ENCODE assay signal across 8 mouse cellular contexts in genomic region chr5:37240550-37240949, GRCm38 (mm10). TPM values are rescaled to one million over a fixed set of nuclear protein-coding genes. Genes with fewer than 3 reads are reported as not detected.
A peak's percentile ranks its signal among the peaks of the same experiment; 100 is the strongest.
DNase-seq lines count a peak whose midpoint lies in the region; ATAC-seq and TF ChIP-seq lines count a peak whose summit lies in the region.

No protein-coding gene starts in this region.

- H3K27ac ChIP-seq in lung, embryonic 14.5 days (ENCODE audit: low read depth) = no peak overlapping the region
- H3K27ac ChIP-seq in neural tube, embryonic 12.5 days = no peak overlapping the region
- H3K27ac ChIP-seq in forebrain, embryonic 15.5 days (replicated peaks) = no peak overlapping the region

- no peak overlapping the region for H3K4me2 ChIP-seq in lung, embryonic 14.5 days
- H3K4me2 ChIP-seq in neural tube, embryonic 12.5 days (replicated peaks) = peak overlapping the region; percentile 20; the same call in 1 of the 2 replicates
- no peak overlapping the region for H3K4me2 ChIP-seq in forebrain, embryonic 15.5 days (replicated peaks)

- ATAC-seq in lung, embryonic 14.5 days (ENCODE audit: insufficient read depth) = no peak
- no peak for ATAC-seq in neural tube, embryonic 12.5 days (ENCODE audit: low FRiP score, low read depth)
- no peak for ATAC-seq in monocyte, adult 5-6 weeks (replicated peaks; ENCODE audit: insufficient number of reproducible peaks, low FRiP score, low TSS enrichment, poor library complexity, severe bottlenecking)
- ATAC-seq in forebrain, embryonic 15.5 days (replicated peaks) = no peak

- no peaks in the 10 kb centered on the region for H3K4me1 ChIP-seq in lung, embryonic 14.5 days (ENCODE audit: insufficient read depth)
- peaks cover 48% of the 10 kb centered on the region for H3K4me1 ChIP-seq in neural tube, embryonic 12.5 days
- peaks cover 44% of the 10 kb centered on the region for H3K4me1 ChIP-seq in forebrain, embryonic 15.5 days

- DNase-seq in adrenal gland, postnatal 10 days = peak; percentile 62
- DNase-seq in adrenal gland, adult 18-20 months (ENCODE audit: low spot score in 2 of 2) = no peak
- peak; percentile 84 for DNase-seq in lung, embryonic 14.5 days
- DNase-seq in lung, postnatal 10 days = no peak
- peak; percentile 68 for DNase-seq in embryo, embryonic 9.5 days (ENCODE audit: extremely low spot score)

- peaks cover 56% of the 10 kb centered on the region for H3K27me3 ChIP-seq in lung, embryonic 14.5 days (ENCODE audit: insufficient read depth, low read length)
- peaks cover 23% of the 10 kb centered on the region for H3K27me3 ChIP-seq in neural tube, embryonic 12.5 days (replicated peaks)
- peaks cover 30% of the 10 kb centered on the region for H3K27me3 ChIP-seq in forebrain, embryonic 15.5 days

- WGBS in lung, embryonic 14.5 days = 6% methylated on average over 5 of the region's 5 CpGs
- 1% methylated on average over 5 of the region's 5 CpGs for WGBS in neural tube, embryonic 12.5 days
- 10% methylated on average over 5 of the region's 5 CpGs for WGBS in forebrain, embryonic 15.5 days

- TF ChIP-seq CTCF in lung, embryonic 14.5 days (IDR thresholded peaks at IDR 0.05; ENCODE audit: low read depth) = no peak

- H3K9me3 ChIP-seq in lung, embryonic 14.5 days (ENCODE audit: low read depth, low read length) = no peaks in the 10 kb centered on the region
- H3K9me3 ChIP-seq in neural tube, embryonic 12.5 days = no peaks in the 10 kb centered on the region
- H3K9me3 ChIP-seq in forebrain, embryonic 15.5 days = no peaks in the 10 kb centered on the region

- H3K36me3 ChIP-seq in lung, embryonic 14.5 days (ENCODE audit: insufficient read depth) = no peaks in the 10 kb centered on the region
- no peaks in the 10 kb centered on the region for H3K36me3 ChIP-seq in neural tube, embryonic 12.5 days
- H3K36me3 ChIP-seq in forebrain, embryonic 15.5 days = no peaks in the 10 kb centered on the region

- no peak overlapping the region for H3K9ac ChIP-seq in lung, embryonic 14.5 days
- H3K9ac ChIP-seq in neural tube, embryonic 12.5 days = no peak overlapping the region
- H3K9ac ChIP-seq in forebrain, embryonic 15.5 days (replicated peaks) = no peak overlapping the region

- no peak overlapping the region for H3K4me3 ChIP-seq in lung, embryonic 14.5 days (ENCODE audit: low read depth, low read length)
- H3K4me3 ChIP-seq in neural tube, embryonic 12.5 days = no peak overlapping the region
- H3K4me3 ChIP-seq in forebrain, embryonic 15.5 days = no peak overlapping the region

RNA-seq across cellular contexts. Expression of gene Crmp1, which starts 1.2 kb away (rescaled TPM):
- 10 to 100 TPM; 11.1 to 19.5 TPM for total RNA-seq in adrenal gland, postnatal 10 days (2021)
- 10 to 100 TPM in 1 of 2 experiments, 1 to 10 TPM in 1; 8.2 to 10.5 TPM for total RNA-seq in adrenal gland, adult 18-20 months (2021)
- 14.5 and 15.6 TPM in 2 replicates for polyA plus RNA-seq in lung, embryonic 14.5 days (2014; fragmentation: Nextera tagmentation; extraction: Ambion mirVana)
- 660 and 714 TPM in 2 replicates for polyA plus RNA-seq in neural tube, embryonic 12.5 days (2016; fragmentation: Nextera tagmentation; extraction: Ambion mirVana)
- 0.29 to 0.68 TPM in 2 of 3 replicates, not detected in the other for total RNA-seq in monocyte, adult 5-6 weeks (2017)
- 790 and 813 TPM in 2 replicates for polyA plus RNA-seq in forebrain, embryonic 15.5 days (2015; fragmentation: Nextera tagmentation; extraction: Ambion mirVana)

Comparison
In these comparisons a context has a peak if more than half of its experiments do, and no peak if none do; other contexts are left out.
1. DNase-seq: peak in adrenal gland, postnatal 10 days (single experiment), lung, embryonic 14.5 days (single experiment) and embryo, embryonic 9.5 days (single experiment); none in adrenal gland, adult 18-20 months (0 of 2) and lung, postnatal 10 days (single experiment).